Mouse (Mus musculus) hindbrain, embryonic 16.5 days (tissue): Measurements from ENCODE around the gene Narf. TPM values are rescaled to one million over a fixed set of nuclear protein-coding genes. Genes with fewer than 3 reads are reported as not detected.

Experiments
- ATAC-seq: fragments of 200-750 bp; cut with Nextera tagmentation; 2 replicates; pipeline ENCODE4 v1.8.0; 2017; ENCODE audit warnings: moderate TSS enrichment, moderate library complexity
- H3K27ac ChIP-seq: fragments of 300-500 bp; sonication (generic); 2 replicates; pipeline ENCODE4 v1.5.1; 2014; ENCODE audit warnings: low read depth, mild to moderate bottlenecking, control low read depth, low read length, moderate library complexity
- H3K27me3 ChIP-seq: fragments of 300-500 bp; sonication (generic); replicated peaks from 2 replicates; pipeline ENCODE4 v1.6.1; 2014; ENCODE audit warnings: low read length; ENCODE audit not compliant: control insufficient read depth, insufficient read depth
- H3K36me3 ChIP-seq: fragments of 300-500 bp; sonication (generic); 2 replicates; pipeline ENCODE4 v1.6.1; 2014; ENCODE audit warnings: mild to moderate bottlenecking, low read length, moderate library complexity, mixed read lengths; ENCODE audit not compliant: control insufficient read depth, insufficient read depth
- H3K4me1 ChIP-seq: fragments of 300-500 bp; sonication (generic); 2 replicates; pipeline ENCODE4 v1.6.1; 2014; ENCODE audit warnings: low read depth, low read length; ENCODE audit not compliant: control insufficient read depth, insufficient read depth
- H3K4me2 ChIP-seq: fragments of 300-500 bp; sonication (generic); 2 replicates; pipeline ENCODE4 v1.6.1; 2014; ENCODE audit warnings: mild to moderate bottlenecking, low read length, control low read depth, moderate library complexity
- H3K4me3 ChIP-seq: fragments of 300-500 bp; sonication (generic); 2 replicates; pipeline ENCODE4 v1.5.1; 2014; ENCODE audit warnings: mild to moderate bottlenecking, low read length, control low read depth, moderate library complexity
- H3K9ac ChIP-seq: fragments of 300-500 bp; sonication (generic); 2 replicates; pipeline ENCODE4 v1.6.1; 2014; ENCODE audit warnings: low read depth, mild to moderate bottlenecking, control low read depth, low read length, moderate library complexity
- H3K9me3 ChIP-seq: fragments of 300-500 bp; sonication (generic); 2 replicates; pipeline ENCODE4 v1.6.1; 2014; ENCODE audit warnings: mild to moderate bottlenecking, low read length, moderate library complexity; ENCODE audit not compliant: control insufficient read depth
- WGBS: fragments of 180-500 bp; shearing (Covaris S2); extraction: QIAGEN DNeasy Blood & Tissue Kit; methylation state at CpG from one replicate; pipeline ENCODE4 v1.1.7; 2014; 5-methylcytosine and 5-hydroxymethylcytosine counted together
- polyA plus RNA-seq: library from polyadenylated mRNA; unstranded; fragments of >200 nt; fragmentation: Nextera tagmentation; extraction: Ambion mirVana; gene quantifications from 2 replicates; pipeline ENCODE4 v1.2.1, GENCODE M21; 2015

Narf gene
- polyA plus RNA-seq, 1 experiment from 2014 or later: 85.9 TPM

DNA sequence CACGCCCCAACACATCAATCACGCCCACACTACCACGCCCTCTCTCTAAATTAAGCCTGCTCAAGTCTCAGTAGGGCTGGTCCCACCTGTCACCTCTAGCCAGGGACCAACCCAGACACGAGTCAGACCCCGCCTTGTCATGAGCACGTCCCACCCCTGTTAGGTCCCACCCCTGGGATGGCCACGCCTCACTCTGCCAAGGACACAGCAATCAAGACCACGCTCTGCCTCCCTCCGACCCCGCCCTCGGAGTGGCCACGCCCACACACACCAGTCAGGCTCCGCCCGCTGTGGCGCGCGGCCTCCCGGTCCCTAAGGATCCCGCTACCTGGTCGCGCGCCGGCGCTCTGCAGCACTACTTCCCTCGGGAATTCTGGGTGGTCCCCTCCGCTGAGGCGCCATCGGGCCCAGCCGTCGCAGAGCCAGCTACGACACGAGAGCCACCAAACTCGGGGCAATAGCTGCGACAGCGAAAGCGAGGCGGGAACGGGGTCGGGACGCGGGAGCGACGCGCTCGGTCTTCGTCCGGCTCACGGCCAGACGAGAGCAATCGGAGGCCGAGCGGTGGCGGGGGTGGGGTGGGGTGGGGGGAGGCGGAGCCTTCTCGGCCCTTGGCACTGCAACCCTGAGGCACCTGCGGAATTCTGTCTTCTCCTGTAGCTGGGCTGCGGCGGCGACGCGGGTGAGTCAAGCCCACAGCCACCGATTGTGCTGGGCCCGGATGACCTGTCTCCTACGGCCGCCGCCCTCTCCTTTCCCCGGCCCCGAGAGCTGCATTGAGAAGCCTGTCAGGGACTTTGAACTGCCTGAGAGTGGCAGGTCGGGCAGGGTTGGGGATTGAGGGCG lies 32.7 kb upstream of the Narf start, which contains the start of the genes Hexdc and Ogfod3:
TSS of gene Hexdc (plus strand) at position 273 of the 846 bp plus-strand sequence.
TSS of gene Ogfod3 (minus strand) at position 551 of the 846 bp plus-strand sequence.
- Histone ChIP-seq H3K4me2 (peak within 1 kb of the TSS; percentile 72), H3K27ac (peak within 1 kb of the TSS; percentile 93), H3K4me1 (peaks cover 3% of the 10 kb centered on the region; the same call in 1 of the 2 replicates), H3K9me3 (no peaks in the 10 kb centered on the region), H3K27me3 (no peaks in the 10 kb centered on the region), H3K36me3 (no peaks in the 10 kb centered on the region), H3K4me3 (peak within 1 kb of the TSS; percentile 81), H3K9ac (peak within 1 kb of the TSS; percentile 85)
- ATAC-seq: peak; percentile 98
- WGBS: under 1% methylated on average over 69 of the region's 70 CpGs

DNA sequence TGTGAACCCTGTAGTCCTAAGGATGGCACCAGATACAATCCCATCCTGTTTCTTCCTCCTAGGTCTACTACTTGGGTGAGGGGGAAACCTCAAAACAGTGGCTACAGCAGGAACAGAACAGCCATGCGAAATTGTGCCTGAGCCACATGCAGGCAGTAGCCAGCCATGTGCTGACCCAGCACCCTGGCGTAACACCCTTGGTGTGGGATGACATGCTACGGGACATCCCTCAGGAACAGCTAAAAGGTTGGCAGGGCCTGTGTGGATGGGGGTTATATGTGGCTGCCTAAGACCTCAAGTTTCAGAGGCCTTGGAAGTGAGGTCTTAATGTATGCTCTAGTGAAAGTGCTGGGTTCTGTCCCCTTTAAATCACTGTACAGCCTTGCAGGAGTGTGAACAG lies 20.2 kb upstream of the Narf start:
- Histone ChIP-seq H3K27me3 (no peaks in the 10 kb centered on the region), H3K9me3 (no peaks in the 10 kb centered on the region), H3K4me1 (no peaks in the 10 kb centered on the region), H3K27ac (no peak overlapping the region), H3K9ac (no peak overlapping the region), H3K36me3 (peaks cover 12% of the 10 kb centered on the region), H3K4me2 (no peak overlapping the region), H3K4me3 (no peak overlapping the region)
- 96% methylated on average over 3 of the region's 3 CpGs for WGBS
- ATAC-seq: no peak

DNA sequence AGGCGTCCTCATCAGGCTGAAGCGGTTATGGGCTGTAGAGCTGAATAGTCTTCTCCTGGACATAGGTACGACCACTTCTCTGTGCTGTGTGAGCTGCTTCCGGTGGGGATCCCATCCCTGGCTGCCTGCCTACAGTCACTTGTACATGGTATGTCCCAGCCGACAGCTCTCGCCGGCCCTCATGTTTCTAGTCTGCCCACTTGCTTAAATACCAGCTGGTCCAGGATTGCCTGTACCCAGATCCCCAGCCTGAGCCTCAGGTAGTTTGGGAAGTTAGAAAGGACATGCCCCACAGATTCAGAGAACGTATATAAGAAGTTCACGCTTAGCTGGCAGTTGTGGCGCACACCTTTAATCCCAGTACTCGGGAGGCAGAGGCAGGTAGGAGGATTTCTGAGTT lies 17.3 kb upstream of the Narf start:
- no peak for ATAC-seq
- Histone ChIP-seq H3K27ac (no peak overlapping the region), H3K4me2 (no peak overlapping the region), H3K27me3 (no peaks in the 10 kb centered on the region), H3K4me1 (no peaks in the 10 kb centered on the region), H3K4me3 (no peak overlapping the region), H3K36me3 (peaks cover 32% of the 10 kb centered on the region), H3K9me3 (no peaks in the 10 kb centered on the region), H3K9ac (no peak overlapping the region)
- 88% methylated on average over 11 of the region's 11 CpGs for WGBS

DNA sequence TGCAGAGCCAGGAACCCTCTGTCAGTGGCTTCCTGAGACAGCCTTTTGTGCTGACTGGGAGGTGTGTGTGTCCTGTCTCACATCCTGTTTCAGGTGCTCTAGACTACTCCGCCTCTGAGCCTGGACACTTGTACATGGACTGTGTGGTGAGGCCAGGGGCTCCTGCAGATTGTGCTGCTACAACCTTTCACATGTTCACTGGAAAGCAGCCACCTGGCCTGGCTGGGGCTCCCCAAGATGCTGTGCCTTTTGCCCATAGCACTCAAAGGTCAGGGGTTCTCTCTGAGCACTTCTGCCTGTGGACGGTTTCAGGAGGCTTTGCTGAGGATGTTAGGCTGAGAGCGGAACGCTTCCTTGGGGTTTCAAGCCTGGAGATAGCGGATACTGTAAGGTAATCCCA lies 16.3 kb upstream of the Narf start:
- Histone ChIP-seq H3K4me2 (no peak overlapping the region), H3K4me3 (no peak overlapping the region), H3K36me3 (peaks cover 32% of the 10 kb centered on the region), H3K27me3 (no peaks in the 10 kb centered on the region), H3K4me1 (no peaks in the 10 kb centered on the region), H3K27ac (no peak overlapping the region), H3K9ac (no peak overlapping the region), H3K9me3 (no peaks in the 10 kb centered on the region)
- ATAC-seq: no peak
- WGBS: 90% methylated on average over 5 of the region's 5 CpGs

DNA sequence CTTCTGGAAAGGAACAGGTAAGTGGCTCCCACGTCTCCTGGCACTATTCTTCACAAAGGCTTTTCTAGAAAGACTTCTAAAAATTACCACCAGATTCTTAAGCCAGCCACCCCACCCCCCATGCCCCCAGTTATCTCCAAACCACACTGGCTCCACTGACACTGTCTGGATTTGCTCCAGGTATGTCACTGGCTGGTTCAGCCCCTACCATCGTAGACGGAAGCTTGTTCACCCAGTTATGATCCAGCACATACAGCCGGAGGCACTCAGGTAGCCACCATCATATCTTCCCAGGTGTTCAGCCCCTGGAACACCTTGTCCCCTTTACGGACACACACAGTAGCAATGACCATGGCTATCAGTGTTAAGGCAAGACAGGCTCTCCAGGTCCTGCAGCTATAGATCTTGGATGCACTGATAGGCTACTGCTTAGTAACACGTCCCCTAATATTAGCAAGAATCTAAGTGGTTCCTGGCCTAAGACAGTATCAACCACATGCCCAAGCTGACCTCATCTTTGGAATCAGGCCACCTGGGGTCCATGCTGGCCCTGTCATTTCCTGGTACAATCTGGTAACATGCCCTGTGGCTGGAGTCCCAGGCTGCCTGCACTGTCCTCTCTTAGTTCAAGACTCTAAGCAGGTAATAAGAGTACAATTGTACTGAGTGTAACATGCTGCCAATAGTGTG lies 15.6 kb upstream of the Narf start:
- ATAC-seq: no peak
- Histone ChIP-seq H3K36me3 (peaks cover 32% of the 10 kb centered on the region), H3K4me2 (no peak overlapping the region), H3K27me3 (no peaks in the 10 kb centered on the region), H3K9ac (no peak overlapping the region), H3K4me3 (no peak overlapping the region), H3K27ac (no peak overlapping the region), H3K4me1 (no peaks in the 10 kb centered on the region), H3K9me3 (no peaks in the 10 kb centered on the region)
- WGBS: 91% methylated on average over 6 of the region's 6 CpGs

DNA sequence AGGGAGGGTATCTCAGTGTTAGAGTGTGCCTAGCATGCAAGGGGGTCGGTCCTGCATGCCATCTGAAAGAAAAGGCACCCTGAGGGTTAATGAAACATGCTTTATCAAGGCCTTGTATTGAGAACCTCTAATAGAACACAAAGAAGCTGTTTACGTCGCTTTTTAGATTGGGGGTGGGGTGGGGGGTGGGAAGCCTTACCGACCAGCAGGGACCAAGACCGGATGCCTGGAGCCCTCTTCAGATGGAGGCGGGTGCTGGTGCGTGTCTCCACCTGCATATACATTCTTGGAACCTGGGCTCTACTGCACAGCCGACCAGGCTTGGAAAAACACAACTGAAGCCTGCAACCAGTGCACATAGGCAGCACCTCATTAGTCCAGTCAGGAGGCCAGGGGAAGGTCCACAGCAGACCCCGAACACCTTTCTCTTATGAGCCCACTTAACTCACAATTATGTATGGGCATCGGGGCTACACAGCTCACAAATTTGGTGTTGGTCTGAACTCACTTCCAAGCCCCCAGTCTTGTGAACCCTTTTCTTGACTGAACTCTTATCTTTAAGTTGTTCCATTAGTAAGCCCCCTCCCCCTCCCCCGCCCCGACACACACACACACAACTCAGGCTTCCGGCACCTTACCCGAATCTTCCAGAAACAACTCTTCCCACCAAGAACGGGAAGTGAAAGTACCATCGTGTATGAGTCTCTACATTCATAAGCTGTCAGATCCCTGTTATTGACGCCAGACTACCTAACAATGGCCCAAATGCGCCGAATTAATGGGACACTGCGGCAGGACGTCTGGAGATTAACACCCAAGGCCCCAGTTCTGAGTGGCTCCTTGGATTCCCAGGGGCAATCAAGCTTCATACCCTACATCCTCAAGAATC lies 8.7 kb upstream of the Narf start:
- Histone ChIP-seq H3K9ac (peak overlapping the region; percentile 74), H3K4me3 (peak overlapping the region; percentile 74), H3K27me3 (no peaks in the 10 kb centered on the region), H3K27ac (peak overlapping the region; percentile 55), H3K9me3 (no peaks in the 10 kb centered on the region), H3K4me1 (peaks cover 17% of the 10 kb centered on the region), H3K36me3 (peaks cover 13% of the 10 kb centered on the region), H3K4me2 (peak overlapping the region; percentile 90)
- WGBS: 25% methylated on average over 21 of the region's 21 CpGs
- 0 out of 2 replicates have a peak, but pooled peaks have one; percentile 7 for ATAC-seq

DNA sequence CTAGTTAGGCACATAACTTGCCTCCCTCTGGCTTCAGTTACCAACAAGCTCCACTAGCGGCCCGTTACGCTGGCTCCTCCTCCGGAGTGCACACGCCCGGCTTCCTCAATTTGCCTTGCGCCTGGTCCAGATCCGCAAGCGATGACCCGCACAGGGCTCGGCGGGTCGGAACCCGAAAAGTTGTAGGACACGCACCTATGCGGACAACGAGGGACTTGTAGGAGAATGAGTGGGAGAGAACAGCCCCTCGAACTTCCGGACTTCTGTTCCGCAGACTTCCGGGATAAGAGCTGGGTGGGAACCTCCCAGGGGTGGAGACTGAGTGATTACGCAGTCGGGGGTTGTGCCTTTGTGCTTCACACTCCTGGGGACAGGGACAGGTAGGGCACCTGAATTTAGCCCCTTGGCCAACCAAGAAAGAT lies 8.0 kb upstream of the Narf start, which contains the start of gene Cybc1:
TSS of gene Cybc1 (minus strand) at position 305 of the 422 bp plus-strand sequence.
- ATAC-seq: peak; percentile 89
- Histone ChIP-seq H3K27me3 (no peaks in the 10 kb centered on the region), H3K27ac (peak within 1 kb of the TSS; percentile 55), H3K9me3 (no peaks in the 10 kb centered on the region), H3K4me2 (peak within 1 kb of the TSS; percentile 90), H3K4me3 (peak within 1 kb of the TSS; percentile 74), H3K36me3 (peaks cover 6% of the 10 kb centered on the region), H3K4me1 (peaks cover 17% of the 10 kb centered on the region), H3K9ac (peak within 1 kb of the TSS; percentile 74)
- WGBS: 0% methylated on average over 23 of the region's 23 CpGs

DNA sequence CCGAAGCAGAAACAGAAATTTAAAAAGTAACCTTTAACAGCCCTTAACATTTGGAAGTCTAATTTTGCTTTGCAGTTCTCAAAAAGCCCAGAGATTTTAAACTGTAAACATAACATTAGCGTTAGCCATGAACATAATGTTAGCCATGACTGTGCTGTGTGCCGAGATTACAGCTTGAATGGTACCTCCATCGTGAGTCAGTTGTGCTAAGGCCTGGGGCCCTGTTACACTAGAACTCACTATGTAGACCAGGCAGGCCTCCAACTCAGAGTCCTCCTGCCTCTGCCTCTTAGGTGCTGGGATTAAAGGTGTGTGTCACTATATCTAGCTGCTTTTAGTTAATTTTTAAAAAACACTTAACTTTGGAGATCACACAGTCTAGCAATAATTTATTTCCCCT lies 5.9 kb upstream of the Narf start:
- peaks cover 18% of the 10 kb centered on the region for H3K4me1 ChIP-seq
- H3K4me3 ChIP-seq: no peak overlapping the region
- no peak overlapping the region for H3K9ac ChIP-seq
- H3K27me3 ChIP-seq: no peaks in the 10 kb centered on the region
- 83% methylated on average over 4 of the region's 4 CpGs for WGBS
- no peak for ATAC-seq
- no peaks in the 10 kb centered on the region for H3K9me3 ChIP-seq
- no peak overlapping the region for H3K4me2 ChIP-seq
- no peak overlapping the region for H3K27ac ChIP-seq
- no peaks in the 10 kb centered on the region; the same call in 1 of the 2 replicates for H3K36me3 ChIP-seq
